Mouse (Mus musculus) mouse trophoblast stem cell (cell line): ENCODE results near the gene Timm10.

Experiments used
- in situ Hi-C, 2 experiments: fragments of 300-500 bp; cut with MseI, MboI; formaldehyde crosslinking; loops; 2 replicates in 1 of 2; 3 replicates in 1 of 2; pipeline ENCODE4 v1.15.1; 2025

The Timm10 gene

GRCm38 (mm10) chr2:84819861-84820260 is 6.9 kb upstream of the Timm10 start:
- in situ Hi-C loops, result no loop called here

GRCm38 (mm10) chr2:84822552-84822951 is 4.2 kb upstream of the Timm10 start, which contains the start of gene Smtnl1:
Gene Smtnl1, minus strand, starts transcription at chr2:84822652.
- in situ Hi-C loops, result no loop called here

GRCm38 (mm10) chr2:84823237-84823636 is 3.6 kb upstream of the Timm10 start:
- in situ Hi-C loops, result no loop called here

GRCm38 (mm10) chr2:84827283-84827920 is 605 bp downstream of the Timm10 start:
- in situ Hi-C loops, result no loop called here

GRCm38 (mm10) chr2:84831666-84832391 is 5.0 kb downstream of the Timm10 start:
- in situ Hi-C loops, result no loop called here

- in situ Hi-C loops, result no loop called here
These were observed 10.3 kb downstream of the Timm10 start for GRCm38 (mm10) chr2:84837107-84837506.

GRCm38 (mm10) chr2:84837817-84838592 is 11.2 kb downstream of the Timm10 start:
- in situ Hi-C loops, result no loop called here

- in situ Hi-C loops, result no loop called here
These were observed 11.8 kb downstream of the Timm10 start, which contains the start of gene Slc43a1 for GRCm38 (mm10) chr2:84838593-84838949. Gene Slc43a1, plus strand, starts transcription at chr2:84838850.

GRCm38 (mm10) chr2:84838993-84839980 is 12.5 kb downstream of the Timm10 start:
- in situ Hi-C loops, result no loop called here

GRCm38 (mm10) chr2:84840016-84840747 is 13.4 kb downstream of the Timm10 start:
- in situ Hi-C loops, result no loop called here

- in situ Hi-C loops, result no loop called here
These were observed 14.2 kb downstream of the Timm10 start for GRCm38 (mm10) chr2:84840748-84841563.

GRCm38 (mm10) chr2:84841905-84842304 is 15.1 kb downstream of the Timm10 start:
- in situ Hi-C loops, result no loop called here

GRCm38 (mm10) chr2:84843654-84844053 is 16.9 kb downstream of the Timm10 start:
- in situ Hi-C loops, result no loop called here

GRCm38 (mm10) chr2:84845226-84845625 is 18.4 kb downstream of the Timm10 start:
- in situ Hi-C loops, result no loop called here

- in situ Hi-C loops, result no loop called here
These were observed 23.8 kb downstream of the Timm10 start for GRCm38 (mm10) chr2:84850407-84851129.

GRCm38 (mm10) chr2:84851130-84852040 is 24.6 kb downstream of the Timm10 start:
- in situ Hi-C loops, result no loop called here

GRCm38 (mm10) chr2:84855732-84856131 is 28.9 kb downstream of the Timm10 start:
- in situ Hi-C loops, result no loop called here

GRCm38 (mm10) chr2:84858551-84858950 is 31.8 kb downstream of the Timm10 start:
- in situ Hi-C loops, result no loop called here
